Mouse (Mus musculus) kidney, adult 10 weeks (tissue): Measurements from ENCODE around the gene Psmd7. TPM values are rescaled to one million over a fixed set of nuclear protein-coding genes. Genes with fewer than 3 reads are reported as not detected.

Source experiments
- polyA plus RNA-seq: library from polyadenylated mRNA; stranded (reverse); fragments of 350-450 nt; fragmentation: Illumina TruSeq; extraction: RNeasy Lipid Tissue Mini Kit (QIAGEN cat#74804); gene quantifications from one replicate; pipeline ENCODE4 v1.2.3, GENCODE M21; 2014; ENCODE audit warnings: low read depth, low replicate concordance

Psmd7 gene
- polyA plus RNA-seq: 69.7 TPM

DNA sequence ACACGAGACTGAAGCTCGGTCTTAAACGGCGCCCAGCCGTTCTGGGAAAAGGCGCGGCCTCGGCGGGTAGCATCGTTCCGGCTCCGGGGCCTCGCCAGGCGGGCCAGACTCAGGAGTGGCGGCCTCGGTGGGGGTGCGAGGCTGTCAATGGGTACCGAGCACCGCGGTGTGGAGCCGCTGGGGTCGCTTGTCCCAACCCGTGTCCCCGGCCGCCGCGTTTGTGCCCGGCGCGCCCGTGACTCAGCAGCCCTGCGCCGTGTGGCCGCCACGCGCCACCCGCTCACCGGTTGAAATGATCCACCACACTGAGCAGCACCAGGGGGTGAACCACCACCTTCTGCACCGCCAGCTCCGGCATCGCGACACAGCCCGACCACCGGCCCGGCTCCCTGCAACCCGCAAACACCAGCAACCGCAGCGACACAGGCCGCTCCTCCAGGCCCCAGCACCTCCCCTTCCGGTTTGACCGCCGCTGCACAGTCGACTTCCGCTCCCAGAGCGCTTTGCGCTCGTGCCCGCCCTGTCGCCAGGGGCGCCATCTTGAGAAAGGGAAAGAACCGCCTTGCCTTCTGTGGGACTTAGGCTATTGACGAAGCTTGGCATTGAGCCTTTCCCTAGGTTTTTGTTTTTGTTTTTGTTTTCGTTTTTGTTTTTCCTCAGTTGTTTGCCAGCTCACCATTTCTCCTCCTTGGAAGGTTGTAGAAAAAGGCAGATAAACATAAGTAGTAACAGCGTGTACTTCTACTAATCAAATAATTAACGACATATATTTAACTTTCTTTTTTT lies at the start of gene Psmd7:
Gene Psmd7 (minus strand): TSS at position 470 of the 786 bp plus-strand sequence.

Other genes starting within 250 kb of the Psmd7 start
- 83.3 TPM for gene Nqo1, start 185.3 kb downstream of the Psmd7 start, polyA plus RNA-seq
- 6.6 TPM for gene Nob1, start 163.4 kb downstream of the Psmd7 start, polyA plus RNA-seq
- 12.7 TPM for gene Wwp2, start 152.1 kb downstream of the Psmd7 start, polyA plus RNA-seq